Mouse (Mus musculus): ENCODE data around the gene Acap1.
"Not testable (repeated sequence)": the region's sequence is repeated elsewhere in the genome, so short reads cannot be mapped to it uniquely, and the experiment has no call there.

The Acap1 gene

DNA sequence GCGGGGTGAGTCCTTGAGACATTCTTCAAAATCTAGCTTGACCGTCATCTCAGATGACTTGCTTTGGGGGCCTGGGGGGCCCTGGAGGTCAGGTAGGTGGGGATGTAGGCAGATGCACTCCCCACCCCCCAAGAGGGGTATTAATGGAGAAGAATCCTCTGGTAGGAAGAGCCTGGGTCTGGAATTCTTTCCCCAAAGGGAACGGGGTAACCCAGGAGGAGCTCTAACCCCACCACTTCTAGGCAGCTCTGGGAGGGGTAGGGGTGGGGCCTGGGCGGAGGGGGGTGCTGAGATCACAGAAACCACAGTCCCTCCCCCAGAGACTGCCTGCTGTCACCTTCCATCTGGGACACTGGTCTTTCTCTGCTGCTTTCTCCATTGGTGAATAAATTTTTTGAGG, at the start of gene Acap1:
Gene Acap1 (minus strand): TSS at position 249 of the 400 bp plus-strand sequence.
- DNase-seq (ENCODE audit: low read depth, low spot score): no peak

DNA sequence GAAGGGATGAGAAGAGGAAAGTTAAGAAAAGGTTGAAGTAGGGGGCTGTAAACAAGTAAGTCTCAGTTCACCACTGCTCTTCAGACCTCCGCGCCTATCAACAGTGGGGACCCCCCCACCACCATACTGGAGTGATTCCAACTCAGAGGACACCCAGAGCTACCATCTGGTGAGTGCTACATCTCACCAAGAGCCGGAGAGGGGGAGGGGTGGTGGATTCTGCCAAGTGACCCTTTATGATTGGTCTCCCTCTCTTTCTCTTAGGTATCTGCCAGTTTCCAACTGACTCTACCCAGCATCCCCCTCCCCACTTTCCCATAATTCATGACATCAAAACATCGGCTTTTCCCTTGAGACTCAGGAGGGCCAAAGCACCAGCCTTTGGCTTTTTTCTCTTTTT, 45.6 kb upstream of the Acap1 start:
- DNase-seq (ENCODE audit: low read depth, low spot score): no peak

DNA sequence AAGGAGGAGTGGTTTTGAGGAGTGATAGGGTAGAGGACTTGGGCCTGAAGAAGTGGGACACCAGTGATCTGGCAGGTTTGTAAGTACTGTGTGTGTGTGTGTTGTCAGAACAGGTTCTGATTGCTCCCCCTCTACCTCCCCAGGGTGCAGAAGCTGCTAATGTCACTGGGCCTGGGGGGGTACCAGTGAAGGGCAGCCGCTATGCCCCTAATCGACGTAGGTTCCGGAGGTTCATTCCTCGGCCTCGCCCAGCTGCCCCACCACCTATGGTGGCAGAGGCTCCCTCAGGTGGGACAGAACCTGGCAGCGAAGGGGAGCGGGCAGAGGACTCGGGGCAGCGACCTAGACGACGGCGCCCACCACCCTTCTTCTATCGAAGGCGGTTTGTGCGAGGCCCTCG, 44.4 kb upstream of the Acap1 start:
- no peak for DNase-seq (ENCODE audit: low read depth, low spot score)

DNA sequence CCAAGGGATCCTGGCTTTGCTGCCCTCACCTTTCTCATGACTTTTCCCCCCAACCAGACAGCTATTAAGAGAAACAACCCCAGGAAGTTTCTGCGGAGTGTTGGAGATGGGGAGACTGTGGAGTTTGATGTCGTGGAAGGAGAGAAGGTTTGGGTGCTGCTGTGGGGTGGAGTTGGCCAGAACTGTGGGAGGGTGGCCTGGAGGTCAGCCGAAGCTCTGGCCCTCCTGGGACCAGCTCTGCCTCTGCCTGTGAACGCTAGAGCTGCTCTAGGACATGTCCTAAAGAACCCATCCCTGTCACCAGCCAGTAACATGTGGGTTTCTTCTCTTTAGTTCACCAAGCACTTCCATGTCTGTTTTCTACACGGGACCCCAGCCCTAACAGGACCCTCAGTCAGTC, 43.8 kb upstream of the Acap1 start:
- no peak for DNase-seq (ENCODE audit: low read depth, low spot score)

DNA sequence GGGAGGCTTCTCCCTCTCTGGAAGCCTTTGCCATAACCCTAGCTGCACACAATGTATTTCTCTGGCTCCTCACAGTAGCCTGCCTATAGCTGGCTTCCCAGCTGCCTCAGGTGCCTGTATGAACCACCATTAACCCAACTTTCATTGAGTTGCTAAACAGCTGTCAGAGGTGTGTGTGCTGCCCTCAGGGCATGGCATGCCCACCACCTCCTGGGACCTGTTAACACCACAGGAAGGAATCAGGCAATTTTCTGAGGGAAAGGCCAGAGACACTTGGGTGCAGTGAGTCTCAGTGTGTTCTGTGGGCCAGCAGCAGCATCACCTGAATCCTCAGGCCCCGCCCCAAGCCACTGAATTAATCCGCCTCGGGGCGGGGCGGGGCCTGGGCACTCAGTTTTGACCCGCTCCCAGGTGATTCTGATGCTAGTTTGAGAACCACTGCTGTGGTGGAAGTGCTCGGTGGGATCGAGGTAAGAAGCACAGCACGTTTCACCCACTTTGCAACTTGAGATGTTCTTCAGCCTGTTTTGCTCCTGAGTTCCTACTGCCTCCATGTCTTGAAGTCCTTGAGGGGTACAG, 43.2 kb upstream of the Acap1 start:
- DNase-seq (ENCODE audit: low read depth, low spot score): no peak

DNA sequence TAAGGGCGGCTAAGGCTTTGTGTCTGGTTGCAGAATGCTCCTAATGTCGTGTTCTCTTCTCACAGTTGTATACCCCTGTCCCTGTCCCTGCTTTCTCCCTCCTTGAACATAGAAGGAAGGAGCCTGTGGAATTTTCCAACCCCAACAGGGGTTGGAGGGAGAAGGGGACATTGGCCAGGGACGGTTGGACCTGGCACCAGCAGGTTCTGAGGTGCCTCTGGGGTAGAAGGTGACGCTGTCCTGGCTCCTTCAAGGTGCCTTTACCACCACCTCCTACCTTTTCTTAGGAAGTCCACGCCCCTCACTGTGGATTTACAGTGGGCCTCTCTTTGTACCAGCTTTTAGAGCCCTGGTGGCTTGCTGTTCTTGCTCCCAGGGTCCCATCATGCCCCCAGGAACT, 42.5 kb upstream of the Acap1 start:
- DNase-seq (ENCODE audit: low read depth, low spot score): no peak

DNA sequence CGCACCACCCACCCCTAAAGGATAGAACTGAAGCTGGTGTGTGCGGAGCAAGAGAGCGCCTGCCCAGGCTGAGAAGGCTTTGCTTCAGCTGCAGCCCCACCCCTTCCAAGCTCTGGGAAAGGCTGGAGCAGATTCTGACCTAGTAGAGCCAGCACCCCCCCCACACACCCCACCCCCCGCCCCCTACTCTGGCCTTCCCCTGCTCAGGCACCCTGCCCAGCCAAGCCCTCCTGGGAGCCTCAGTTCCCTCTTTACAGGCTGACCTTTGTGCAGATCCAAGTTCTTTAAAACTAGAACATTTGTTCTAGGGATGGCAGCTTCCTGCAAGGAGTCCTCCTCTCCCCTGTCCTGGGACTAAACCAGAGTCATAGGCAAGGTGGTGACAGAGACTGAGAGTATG, 42.0 kb upstream of the Acap1 start:
- no peak for DNase-seq (ENCODE audit: low read depth, low spot score)

DNA sequence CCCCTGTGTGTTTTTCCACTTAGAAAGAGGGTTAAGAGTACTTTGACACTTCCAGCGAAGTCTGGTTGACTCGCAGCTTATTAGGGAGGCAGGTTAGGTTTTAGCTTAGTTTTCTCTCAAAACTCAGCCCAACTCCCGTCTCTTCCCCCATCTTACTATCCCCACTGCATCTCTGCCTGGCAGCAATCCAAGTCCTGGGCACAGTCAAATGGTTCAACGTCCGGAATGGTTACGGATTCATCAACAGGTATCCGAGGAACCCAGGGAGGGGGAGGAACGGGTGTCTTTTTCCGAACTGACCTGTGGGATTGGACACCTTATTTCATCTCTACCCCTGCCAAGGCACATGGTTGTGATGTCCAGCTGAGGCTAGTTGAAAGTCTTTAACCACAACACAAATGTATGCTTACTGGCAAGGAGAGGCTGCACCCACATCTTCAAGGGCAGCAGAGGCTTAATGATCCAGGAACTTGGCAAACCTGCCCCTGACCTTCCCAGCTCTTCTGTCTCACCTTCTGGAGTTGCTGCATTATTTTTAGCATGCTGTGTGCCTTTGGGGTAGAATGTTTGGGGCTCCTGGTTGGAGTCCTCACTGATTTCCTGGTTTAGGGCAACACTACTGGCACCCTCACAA, 41.5 kb upstream of the Acap1 start:
- no peak for DNase-seq (ENCODE audit: low read depth, low spot score)

DNA sequence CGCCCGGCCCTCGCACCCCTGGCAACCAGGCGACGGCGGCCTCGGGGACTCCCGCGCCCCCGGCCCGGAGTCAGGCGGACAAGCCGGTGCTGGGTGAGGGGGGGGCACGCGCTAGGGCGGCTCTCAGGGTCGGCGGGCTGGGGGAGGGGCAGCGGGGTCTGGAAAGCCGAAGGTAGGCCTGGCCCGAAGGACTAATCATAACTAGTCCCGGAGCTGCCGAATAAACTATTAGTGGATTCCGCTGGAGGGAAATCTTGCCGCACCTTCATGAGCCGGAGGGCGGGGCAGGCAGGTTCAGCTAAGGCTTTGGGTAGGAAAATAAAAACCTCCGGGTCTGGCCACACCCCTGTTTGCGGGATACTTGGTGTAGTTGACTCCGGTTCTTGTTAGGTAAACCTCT, 40.8 kb upstream of the Acap1 start:
- no peak for DNase-seq (ENCODE audit: low read depth, low spot score)

DNA sequence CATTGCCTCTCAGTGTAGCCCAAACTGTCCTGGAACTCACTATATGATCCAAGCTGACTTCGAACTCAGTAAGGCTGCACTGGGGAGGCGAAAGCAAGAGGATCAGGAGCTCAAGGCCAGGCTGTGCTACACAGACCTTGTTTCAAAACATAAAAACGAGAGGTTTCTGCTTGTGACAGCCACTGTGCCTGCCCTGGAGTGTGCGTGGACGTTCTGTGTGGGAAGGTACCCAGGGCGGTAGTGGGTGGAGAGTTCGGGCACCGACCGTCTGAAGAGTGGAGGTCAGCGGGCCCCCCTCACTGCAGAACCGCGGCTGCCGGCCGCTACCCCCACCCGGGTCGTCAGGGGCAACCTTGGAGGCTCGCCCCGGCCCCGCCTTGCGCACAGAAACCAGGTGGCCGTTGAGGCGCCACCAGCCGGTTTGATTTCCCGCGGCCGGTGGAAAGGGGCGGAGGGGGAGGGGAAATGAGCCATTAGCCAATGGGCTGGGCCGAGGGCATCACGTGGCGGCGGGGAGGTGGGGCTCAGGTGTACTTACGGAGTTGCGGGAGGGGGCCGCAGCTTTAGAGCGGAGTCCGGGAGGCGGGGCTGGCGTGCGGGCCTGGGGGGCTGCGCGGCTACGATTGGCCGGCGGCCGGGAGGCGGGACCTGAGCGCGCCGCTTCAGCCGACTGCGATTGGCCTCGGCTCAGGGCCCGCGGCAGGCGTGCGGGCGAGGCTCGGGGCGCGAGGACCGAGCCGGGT, 40.0 kb upstream of the Acap1 start, which contains the start of gene Ybx2:
Gene Ybx2 (plus strand): TSS at position 660 of the 743 bp plus-strand sequence.
- DNase-seq (ENCODE audit: low read depth, low spot score): peak; percentile 91

DNA sequence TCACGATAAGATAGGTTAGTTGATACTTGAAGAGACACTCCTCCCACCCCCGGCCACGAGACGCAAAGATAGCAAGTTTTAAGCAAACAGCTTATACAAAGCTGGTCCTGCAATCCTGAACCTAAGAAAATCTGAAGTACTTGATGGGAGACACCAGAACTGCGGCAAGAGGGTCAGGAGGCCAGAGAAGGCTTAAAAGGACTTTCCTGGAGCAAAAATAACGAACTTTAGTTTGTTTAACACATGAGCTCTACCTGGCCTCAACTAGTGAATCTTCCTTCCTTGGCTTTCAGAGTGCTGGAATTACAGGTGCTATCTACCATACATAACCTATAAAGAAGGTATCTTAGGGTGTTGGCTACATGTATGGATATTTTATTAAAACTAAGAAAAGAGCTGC, 39.3 kb upstream of the Acap1 start:
- no peak for DNase-seq (ENCODE audit: low read depth, low spot score)

DNA sequence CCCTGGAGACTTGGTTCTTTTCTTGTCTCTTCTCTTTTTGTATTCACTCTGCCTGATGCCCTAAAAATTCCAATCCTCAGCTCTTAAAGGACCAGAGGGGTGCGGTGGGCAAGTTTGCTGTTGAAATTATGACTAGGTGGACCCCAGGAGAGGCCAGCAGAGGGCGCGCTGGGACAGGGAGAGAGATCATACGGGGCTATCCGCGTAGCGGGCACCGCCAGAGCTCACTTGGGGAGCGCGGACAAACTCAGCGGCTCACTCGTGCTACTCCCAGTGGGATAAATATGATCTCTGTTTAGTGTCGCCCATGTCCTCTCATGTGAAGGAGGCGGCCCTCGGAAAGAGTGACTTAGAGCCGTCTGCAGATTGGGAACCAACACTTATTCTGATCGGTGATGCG, 38.8 kb upstream of the Acap1 start:
- DNase-seq (ENCODE audit: low read depth, low spot score): peak; percentile 93

DNA sequence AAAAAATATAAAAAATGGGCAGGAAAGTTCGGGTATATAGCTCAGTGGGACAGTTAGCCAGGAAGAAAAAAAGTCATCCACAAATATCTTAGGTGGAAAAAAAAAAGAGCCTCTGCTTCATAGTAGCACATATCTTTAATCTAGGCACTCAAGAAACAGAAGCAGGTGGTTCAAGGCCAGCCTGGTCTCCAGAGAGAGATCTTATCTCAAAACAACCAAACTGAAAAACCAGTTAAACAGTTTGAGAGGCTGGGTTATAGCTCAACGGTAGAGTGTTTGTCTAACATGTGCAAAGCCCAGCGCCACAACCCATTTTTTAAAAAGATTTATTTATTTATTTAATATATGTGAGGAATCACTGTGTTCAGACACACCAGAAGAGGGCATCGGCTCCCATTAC, 37.7 kb upstream of the Acap1 start:
- no peak for DNase-seq (ENCODE audit: low read depth, low spot score)

DNA sequence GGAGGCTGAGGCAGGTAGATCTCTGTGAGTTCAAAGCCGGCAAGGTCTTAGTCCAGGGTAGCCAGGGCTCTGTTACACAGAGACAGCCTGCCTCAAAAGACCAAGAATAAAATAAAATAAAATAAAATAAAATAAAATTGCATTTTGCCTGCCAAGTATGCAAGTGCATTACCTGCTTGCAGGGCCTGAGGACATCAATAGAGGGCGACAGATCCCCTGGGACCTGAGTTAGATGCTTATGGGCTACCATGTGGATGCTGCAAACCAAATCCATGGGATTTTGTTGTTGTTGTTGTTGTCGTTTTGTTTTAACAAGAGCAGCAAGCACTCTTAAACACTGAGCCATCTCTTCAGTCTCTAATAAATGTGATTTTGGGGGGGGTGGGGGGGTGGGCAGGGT, 36.9 kb upstream of the Acap1 start:
- DNase-seq (ENCODE audit: low read depth, low spot score): no peak

DNA sequence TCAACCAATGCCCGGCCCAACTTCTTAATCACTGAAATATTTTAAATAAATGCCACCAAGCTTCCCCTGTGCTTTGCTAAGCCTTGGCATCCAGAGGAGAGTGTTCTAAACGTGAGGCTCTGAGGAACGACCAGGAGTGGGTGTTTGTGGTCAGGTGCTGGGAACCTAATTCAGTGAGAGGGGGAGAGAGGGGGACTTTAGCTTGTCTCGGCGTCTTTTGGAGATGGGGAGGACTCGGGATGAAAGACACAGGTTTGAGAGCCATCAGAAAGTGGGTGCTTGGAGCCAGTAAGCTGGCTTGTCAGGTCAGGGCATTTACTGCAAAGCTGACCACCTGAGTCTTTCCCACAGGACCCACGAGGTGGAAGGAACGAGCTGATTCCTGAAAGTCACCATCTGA, 36.4 kb upstream of the Acap1 start:
- DNase-seq (ENCODE audit: low read depth, low spot score): no peak

DNA sequence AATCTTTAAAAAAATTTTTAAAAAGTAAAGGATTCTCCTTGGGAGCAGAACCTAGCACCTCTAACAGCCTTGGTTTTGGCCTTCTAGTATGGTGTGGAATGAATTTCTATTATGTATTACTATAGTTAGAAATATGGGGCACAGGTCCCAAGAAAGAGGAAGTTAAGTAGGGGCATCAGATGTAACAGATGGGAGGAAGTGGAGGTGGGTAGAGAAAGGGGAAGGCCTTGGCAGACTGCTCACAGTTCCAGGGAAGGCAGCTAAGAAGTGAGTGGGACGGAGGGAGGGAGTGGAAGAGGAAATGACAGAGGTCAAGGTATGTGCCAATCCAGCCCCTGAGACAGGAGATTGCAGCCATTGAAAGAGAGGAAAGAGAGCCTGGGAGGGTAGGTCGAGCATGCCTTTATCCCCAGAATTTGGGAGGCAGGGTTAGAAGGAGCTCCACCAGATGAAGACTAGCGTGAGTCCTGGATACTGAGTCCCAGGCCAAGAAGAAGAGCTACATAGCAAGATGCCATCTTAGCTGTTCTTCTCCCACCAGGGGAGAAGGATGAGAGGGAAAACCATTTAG, 35.7 kb upstream of the Acap1 start:
- DNase-seq (ENCODE audit: low read depth, low spot score): no peak

DNA sequence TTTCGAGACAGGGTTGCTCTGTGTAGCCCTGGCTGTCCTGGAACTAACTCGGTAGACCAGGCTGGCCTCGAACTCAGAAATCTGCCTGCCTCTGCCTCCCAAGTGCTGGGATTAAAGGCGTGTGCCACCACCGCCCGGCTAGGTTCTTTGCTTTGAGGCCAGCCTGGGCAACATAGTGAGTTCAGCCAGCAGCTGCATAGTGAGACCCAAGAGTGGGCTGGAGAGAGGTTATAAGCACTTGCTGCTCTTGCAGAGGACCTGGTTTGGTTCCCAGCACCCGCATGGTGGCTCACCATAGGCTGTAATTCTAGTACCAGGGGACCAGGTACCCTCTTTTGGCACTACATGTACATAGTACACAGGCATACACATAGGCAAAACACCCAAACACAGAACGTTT, 34.8 kb upstream of the Acap1 start:
- DNase-seq (ENCODE audit: low read depth, low spot score): not testable (repeated sequence)

DNA sequence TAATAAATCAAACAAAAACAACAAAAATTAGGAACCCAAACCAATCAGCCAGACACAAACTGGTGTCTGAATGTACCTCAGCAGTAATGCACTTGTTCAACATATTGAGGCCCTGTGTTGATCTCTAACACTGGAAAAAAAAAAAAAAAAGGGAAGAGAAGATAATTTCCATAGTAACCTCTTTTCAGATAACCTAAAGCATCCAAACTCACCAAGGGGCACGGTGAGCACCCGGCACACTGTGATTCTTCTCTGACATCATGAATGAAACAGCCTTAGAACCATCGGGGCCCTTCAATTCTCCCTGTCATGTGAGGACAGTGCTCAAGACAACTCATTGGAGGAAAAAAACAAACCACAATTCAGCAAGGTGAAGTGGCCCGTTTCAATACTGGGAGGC, 34.4 kb upstream of the Acap1 start:
- no peak for DNase-seq (ENCODE audit: low read depth, low spot score)

DNA sequence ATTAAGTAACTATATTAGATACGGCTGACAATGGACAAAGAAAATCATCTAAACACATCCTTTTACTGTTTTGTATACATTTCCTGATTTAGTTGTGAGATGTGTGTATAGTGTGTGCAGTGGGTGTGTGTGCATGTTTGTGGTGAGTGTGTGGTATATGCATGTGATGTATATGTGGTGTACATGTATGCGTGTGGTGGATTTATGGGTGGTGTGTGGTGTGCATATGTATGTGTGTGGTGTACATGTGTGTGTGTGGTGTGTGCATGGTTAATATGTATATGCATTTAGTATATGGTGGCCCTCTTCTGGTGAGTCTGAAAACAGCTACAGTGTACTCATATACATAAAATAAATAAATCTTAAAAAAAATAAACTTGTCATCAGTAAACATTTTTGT, 32.2 kb upstream of the Acap1 start:
- no peak for DNase-seq (ENCODE audit: low read depth, low spot score)

DNA sequence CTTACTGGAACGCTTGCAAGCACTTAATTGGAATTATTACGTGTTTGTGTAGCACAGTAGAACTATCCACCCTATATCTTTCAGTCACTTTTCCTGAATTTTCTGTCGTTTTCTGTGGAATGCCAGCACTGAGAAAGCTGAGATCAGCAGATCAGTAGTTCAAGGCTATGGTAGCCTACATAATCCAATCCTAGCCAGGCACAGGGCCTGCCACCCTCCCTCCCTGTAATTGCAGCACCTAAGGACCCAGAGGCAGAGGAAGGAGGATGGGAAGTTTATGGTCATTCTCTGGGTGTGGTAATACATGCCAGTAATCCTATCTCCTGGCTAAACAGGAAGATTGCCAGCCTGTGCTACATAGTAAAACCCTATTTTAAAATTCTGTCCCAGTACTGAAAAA, 27.5 kb upstream of the Acap1 start:
- no peak for DNase-seq (ENCODE audit: low read depth, low spot score)

DNA sequence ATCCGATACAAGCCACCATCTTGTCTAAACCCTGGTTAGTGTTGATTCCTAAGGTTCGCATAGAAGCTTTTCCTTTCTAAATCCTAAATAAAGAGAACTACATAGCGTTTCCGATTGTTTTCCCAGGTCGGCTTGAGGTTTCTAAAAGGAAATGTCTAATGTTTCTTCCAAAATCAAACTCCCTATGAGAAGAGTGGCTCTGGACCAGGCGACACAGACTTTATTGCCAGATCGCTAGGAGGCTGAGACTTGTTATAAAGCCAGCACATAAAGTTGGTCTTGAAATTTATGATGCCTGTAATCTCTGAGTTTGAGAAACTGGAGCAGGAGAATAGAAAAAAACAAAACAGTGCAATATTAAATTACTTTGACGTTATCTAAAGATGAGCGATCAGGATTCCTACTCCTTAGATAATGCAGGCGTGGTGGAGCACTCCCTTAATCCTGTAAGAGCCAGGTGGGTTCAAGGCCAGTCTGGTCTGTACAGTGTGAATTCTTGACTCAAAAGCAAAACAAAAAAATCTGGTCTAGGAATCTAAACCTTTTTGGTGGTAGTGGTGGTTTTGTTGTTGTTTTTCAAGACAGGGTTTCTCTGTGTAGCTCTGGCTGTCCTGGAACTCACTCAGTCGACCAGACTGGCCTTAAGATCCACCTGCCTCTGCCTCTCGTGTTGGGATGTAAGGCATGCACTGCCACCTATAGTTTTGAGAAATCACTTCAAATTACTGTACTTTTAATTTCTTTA, 26.8 kb upstream of the Acap1 start:
- no peak for DNase-seq (ENCODE audit: low read depth, low spot score)
